Mouse (Mus musculus): ENCODE measurements around the gene Haao. TPM values are rescaled to one million over a fixed set of nuclear protein-coding genes. Genes with fewer than 3 reads are reported as not detected.

The Haao gene
- polyA plus RNA-seq, 1 experiment: not detected

DNA sequence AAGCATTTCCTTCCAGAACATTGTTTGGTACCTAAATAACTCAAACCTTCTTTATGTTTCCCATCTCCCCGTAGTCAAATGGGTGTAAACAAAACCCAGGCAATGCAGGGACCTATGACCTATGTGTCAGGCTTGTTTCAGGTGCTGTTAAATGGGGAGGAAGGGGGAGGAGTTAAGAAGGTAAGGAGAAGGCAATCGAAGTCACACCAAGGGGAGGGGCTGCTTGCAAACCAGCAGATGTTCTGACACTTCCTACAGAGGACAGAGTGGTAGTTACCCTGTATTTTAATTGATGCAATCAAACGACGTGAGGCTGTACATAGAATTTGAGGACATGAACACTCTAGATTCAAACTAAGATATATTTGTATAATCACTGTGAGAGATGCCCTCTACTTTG lies 719 bp upstream of the Haao start:
- Histone ChIP-seq H3K79me3 (ENCODE audit: low read depth) (no peaks in the 10 kb centered on the region), H3ac (ENCODE audit: control insufficient read depth, insufficient read length, low read depth) (no peak overlapping the region), H3K27me3 (ENCODE audit: control insufficient read depth, insufficient read depth, insufficient read length) (no peaks in the 10 kb centered on the region), H3K79me2 (ENCODE audit: control insufficient read depth, insufficient read depth) (no peaks in the 10 kb centered on the region), H3K4me3 (ENCODE audit: insufficient read depth, poor library complexity, severe bottlenecking) (no peak overlapping the region), H3K36me3 (ENCODE audit: control insufficient read depth, insufficient read depth) (no peaks in the 10 kb centered on the region)
- TF ChIP-seq MAX (IDR thresholded peaks at IDR 0.05): no peak
- no peak for TF ChIP-seq MYOG (IDR thresholded peaks at IDR 0.05; ENCODE audit: control insufficient read depth, extremely low read depth, insufficient read length)
- no peak for TF ChIP-seq CEBPB (IDR thresholded peaks at IDR 0.05; ENCODE audit: low read depth)
- TF ChIP-seq USF1 (IDR thresholded peaks at IDR 0.05; ENCODE audit: low read depth): no peak

DNA sequence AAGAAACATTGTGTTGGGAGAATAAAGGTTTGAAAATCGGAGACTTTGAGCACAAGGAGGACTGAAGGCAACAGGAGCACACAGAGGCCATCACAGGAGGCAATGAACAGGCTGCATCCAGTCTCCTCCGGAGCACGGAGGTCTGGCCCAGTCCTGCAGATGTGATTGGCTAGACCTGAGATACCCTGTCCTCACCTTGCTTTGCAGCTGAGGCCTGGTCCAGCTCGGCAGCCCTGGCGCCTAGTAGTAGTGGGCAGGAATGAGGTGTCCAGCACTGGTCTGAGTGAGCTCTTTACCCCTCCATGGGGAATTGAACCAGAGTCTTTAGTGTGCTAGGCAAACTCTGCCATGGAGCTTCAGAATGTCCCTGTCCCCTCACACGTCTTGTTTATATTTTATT lies 663 bp downstream of the Haao start:
- Histone ChIP-seq H3K79me2 (ENCODE audit: control insufficient read depth, insufficient read depth) (no peaks in the 10 kb centered on the region), H3K27me3 (ENCODE audit: control insufficient read depth, insufficient read depth, insufficient read length) (no peaks in the 10 kb centered on the region), H3K4me3 (ENCODE audit: insufficient read depth, poor library complexity, severe bottlenecking) (no peak overlapping the region), H3K79me3 (ENCODE audit: low read depth) (no peaks in the 10 kb centered on the region), H3K36me3 (ENCODE audit: control insufficient read depth, insufficient read depth) (no peaks in the 10 kb centered on the region), H3ac (ENCODE audit: control insufficient read depth, insufficient read length, low read depth) (no peak overlapping the region)
- no peak for TF ChIP-seq CEBPB (IDR thresholded peaks at IDR 0.05; ENCODE audit: low read depth)
- TF ChIP-seq USF1 (IDR thresholded peaks at IDR 0.05; ENCODE audit: low read depth): no peak
- TF ChIP-seq CTCF (IDR thresholded peaks at IDR 0.05; ENCODE audit: control insufficient read depth, insufficient read depth, insufficient read length): no peak
- no peak for TF ChIP-seq MYOD1 (IDR thresholded peaks at IDR 0.05; ENCODE audit: control insufficient read depth, insufficient read length, low read depth)
- TF ChIP-seq MAX (IDR thresholded peaks at IDR 0.05): no peak
- TF ChIP-seq MYOG (IDR thresholded peaks at IDR 0.05; ENCODE audit: control insufficient read depth, extremely low read depth, insufficient read length): no peak
- TF ChIP-seq FOSL1 (IDR thresholded peaks at IDR 0.05; ENCODE audit: insufficient read depth, low read length, poor library complexity, severe bottlenecking): no peak

DNA sequence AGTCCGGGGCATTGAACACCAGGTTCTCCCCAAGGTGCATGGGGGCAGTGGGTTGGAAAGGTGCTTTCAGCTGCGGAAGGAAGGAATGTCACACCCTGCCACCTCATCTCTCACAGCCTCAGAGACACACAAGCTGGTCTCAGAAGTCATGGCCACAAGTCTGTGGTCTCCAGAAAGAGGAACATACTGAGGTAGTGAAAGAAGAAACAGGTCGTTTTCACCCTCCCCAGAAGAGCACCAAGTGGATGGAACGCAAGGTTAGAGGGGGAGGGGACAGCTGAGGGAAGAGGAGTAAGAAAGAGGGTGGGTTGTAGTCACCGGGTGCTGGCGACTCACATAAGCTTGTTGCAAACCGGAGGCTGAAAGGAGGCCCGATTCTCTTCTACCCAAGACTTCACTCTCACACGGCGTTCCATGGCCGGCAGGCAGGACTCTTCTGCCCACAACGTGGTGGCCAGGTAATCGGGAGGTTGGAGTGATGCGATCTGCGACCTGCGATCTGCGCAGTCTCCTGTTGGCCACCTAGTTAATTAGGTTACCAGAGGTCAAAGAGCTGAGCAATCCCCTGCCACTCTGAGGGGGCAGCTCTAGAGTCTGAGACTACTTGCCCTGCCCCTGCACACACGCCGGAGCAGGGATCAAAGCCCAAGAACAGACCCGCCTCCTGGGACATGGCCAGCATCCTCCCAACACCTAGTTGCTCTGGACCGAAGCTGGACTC lies 1.3 kb downstream of the Haao start:
- no peak overlapping the region for H3ac ChIP-seq (ENCODE audit: control insufficient read depth, insufficient read length, low read depth)
- H3K4me3 ChIP-seq (ENCODE audit: insufficient read depth, poor library complexity, severe bottlenecking): no peak overlapping the region
- H3K79me2 ChIP-seq (ENCODE audit: control insufficient read depth, insufficient read depth): no peaks in the 10 kb centered on the region
- H3K36me3 ChIP-seq (ENCODE audit: control insufficient read depth, insufficient read depth): no peaks in the 10 kb centered on the region
- no peaks in the 10 kb centered on the region for H3K79me3 ChIP-seq (ENCODE audit: low read depth)
- TF ChIP-seq MYOG (IDR thresholded peaks at IDR 0.05; ENCODE audit: control insufficient read depth, extremely low read depth, insufficient read length) (no peak), USF1 (IDR thresholded peaks at IDR 0.05; ENCODE audit: low read depth) (no peak), MYOD1 (IDR thresholded peaks at IDR 0.05; ENCODE audit: control insufficient read depth, insufficient read length, low read depth) (no peak), MAX (IDR thresholded peaks at IDR 0.05) (no peak), CEBPB (IDR thresholded peaks at IDR 0.05; ENCODE audit: low read depth) (no peak), CTCF (IDR thresholded peaks at IDR 0.05; ENCODE audit: control insufficient read depth, insufficient read depth, insufficient read length) (no peak), FOSL1 (IDR thresholded peaks at IDR 0.05; ENCODE audit: insufficient read depth, low read length, poor library complexity, severe bottlenecking) (no peak)
- H3K27me3 ChIP-seq (ENCODE audit: control insufficient read depth, insufficient read depth, insufficient read length): no peaks in the 10 kb centered on the region

DNA sequence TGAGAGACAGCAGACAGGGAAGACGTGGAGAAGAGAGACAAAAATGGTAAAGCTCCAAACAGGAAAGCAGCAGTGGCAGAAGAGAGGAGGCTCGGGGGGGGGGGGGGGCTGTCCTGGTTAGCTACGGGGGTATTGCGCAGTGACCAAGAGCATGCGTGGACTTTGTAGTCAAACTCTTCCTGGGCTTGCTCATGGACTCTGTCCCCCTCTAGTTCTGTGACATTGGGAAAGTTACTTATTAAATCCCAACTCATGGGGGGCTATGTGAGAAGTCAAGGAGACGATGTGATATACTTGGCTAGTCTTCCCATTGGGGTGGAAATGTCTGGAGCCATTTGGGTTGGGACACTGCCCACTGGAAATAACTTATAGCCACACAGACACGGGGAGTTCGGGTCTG lies 2.2 kb downstream of the Haao start:
- Histone ChIP-seq H3K4me3 (ENCODE audit: insufficient read depth, poor library complexity, severe bottlenecking) (no peak overlapping the region), H3K36me3 (ENCODE audit: control insufficient read depth, insufficient read depth) (no peaks in the 10 kb centered on the region), H3K79me3 (ENCODE audit: low read depth) (no peaks in the 10 kb centered on the region), H3K27me3 (ENCODE audit: control insufficient read depth, insufficient read depth, insufficient read length) (peaks cover 6% of the 10 kb centered on the region), H3K79me2 (ENCODE audit: control insufficient read depth, insufficient read depth) (no peaks in the 10 kb centered on the region), H3ac (ENCODE audit: control insufficient read depth, insufficient read length, low read depth) (no peak overlapping the region)
- TF ChIP-seq MYOD1 (IDR thresholded peaks at IDR 0.05; ENCODE audit: control insufficient read depth, insufficient read length, low read depth): no peak
- no peak for TF ChIP-seq CTCF (IDR thresholded peaks at IDR 0.05; ENCODE audit: control insufficient read depth, insufficient read depth, insufficient read length)
- no peak for TF ChIP-seq FOSL1 (IDR thresholded peaks at IDR 0.05; ENCODE audit: insufficient read depth, low read length, poor library complexity, severe bottlenecking)
- no peak for TF ChIP-seq USF1 (IDR thresholded peaks at IDR 0.05; ENCODE audit: low read depth)
- TF ChIP-seq MAX (IDR thresholded peaks at IDR 0.05): no peak
- TF ChIP-seq MYOG (IDR thresholded peaks at IDR 0.05; ENCODE audit: control insufficient read depth, extremely low read depth, insufficient read length): no peak

DNA sequence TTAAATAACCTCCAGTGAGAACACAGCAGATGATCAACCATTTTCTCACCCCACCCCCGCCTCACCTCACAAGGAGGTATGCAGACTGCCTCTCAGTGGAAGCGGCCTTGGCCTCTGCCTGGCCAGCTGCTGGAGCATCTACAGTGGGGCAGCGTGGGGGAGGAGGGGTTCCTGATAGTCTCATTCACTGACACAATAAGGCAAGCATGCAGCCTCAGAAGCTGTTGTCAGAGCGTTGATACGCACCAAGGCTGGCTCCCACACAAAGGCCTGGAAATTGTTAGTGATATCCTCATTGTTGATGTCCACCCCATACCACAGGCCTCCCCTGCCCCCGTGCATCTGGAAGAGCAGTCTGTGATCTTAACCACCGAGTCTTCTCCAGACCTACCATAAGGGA lies 4.0 kb downstream of the Haao start:
- no peak for TF ChIP-seq CTCF (IDR thresholded peaks at IDR 0.05; ENCODE audit: control insufficient read depth, insufficient read depth, insufficient read length)
- TF ChIP-seq MAX (IDR thresholded peaks at IDR 0.05): no peak
- TF ChIP-seq MYOG (IDR thresholded peaks at IDR 0.05; ENCODE audit: control insufficient read depth, extremely low read depth, insufficient read length): no peak
- no peak for TF ChIP-seq MYOD1 (IDR thresholded peaks at IDR 0.05; ENCODE audit: control insufficient read depth, insufficient read length, low read depth)
- no peak for TF ChIP-seq CEBPB (IDR thresholded peaks at IDR 0.05; ENCODE audit: low read depth)
- no peak for TF ChIP-seq USF1 (IDR thresholded peaks at IDR 0.05; ENCODE audit: low read depth)
- no peak for TF ChIP-seq FOSL1 (IDR thresholded peaks at IDR 0.05; ENCODE audit: insufficient read depth, low read length, poor library complexity, severe bottlenecking)
- peaks cover 13% of the 10 kb centered on the region for H3K27me3 ChIP-seq (ENCODE audit: control insufficient read depth, insufficient read depth, insufficient read length)
- no peaks in the 10 kb centered on the region for H3K36me3 ChIP-seq (ENCODE audit: control insufficient read depth, insufficient read depth)

DNA sequence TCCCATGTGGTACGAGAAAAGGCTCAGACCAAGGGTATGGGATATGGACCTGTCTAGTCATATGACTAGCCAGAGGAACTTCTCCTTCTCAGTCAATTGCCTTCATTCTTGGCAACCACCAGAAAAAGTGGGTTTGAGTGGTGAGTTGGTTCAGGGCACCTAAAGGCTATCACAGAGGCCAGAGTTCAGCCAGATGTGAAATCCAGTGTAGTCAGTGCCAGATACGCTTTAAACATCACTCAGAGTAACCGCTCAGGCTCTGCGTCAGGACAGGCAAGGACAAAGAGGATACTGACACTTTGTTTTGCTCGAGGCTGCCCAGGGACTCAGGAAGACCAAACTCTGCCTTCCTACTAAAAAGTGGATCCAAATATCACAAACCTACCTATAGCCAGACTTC lies 6.8 kb downstream of the Haao start:
- peaks cover 26% of the 10 kb centered on the region for H3K27me3 ChIP-seq (ENCODE audit: control insufficient read depth, insufficient read depth, insufficient read length)
- TF ChIP-seq MAX (IDR thresholded peaks at IDR 0.05) (no peak), CTCF (IDR thresholded peaks at IDR 0.05; ENCODE audit: control insufficient read depth, insufficient read depth, insufficient read length) (no peak), FOSL1 (IDR thresholded peaks at IDR 0.05; ENCODE audit: insufficient read depth, low read length, poor library complexity, severe bottlenecking) (no peak), USF1 (IDR thresholded peaks at IDR 0.05; ENCODE audit: low read depth) (no peak), MYOD1 (IDR thresholded peaks at IDR 0.05; ENCODE audit: control insufficient read depth, insufficient read length, low read depth) (no peak), CEBPB (IDR thresholded peaks at IDR 0.05; ENCODE audit: low read depth) (no peak), MYOG (IDR thresholded peaks at IDR 0.05; ENCODE audit: control insufficient read depth, extremely low read depth, insufficient read length) (no peak)
- H3K4me3 ChIP-seq (ENCODE audit: insufficient read depth, poor library complexity, severe bottlenecking): no peak overlapping the region
- no peaks in the 10 kb centered on the region for H3K79me3 ChIP-seq (ENCODE audit: low read depth)
- no peak overlapping the region for H3ac ChIP-seq (ENCODE audit: control insufficient read depth, insufficient read length, low read depth)
- no peaks in the 10 kb centered on the region for H3K36me3 ChIP-seq (ENCODE audit: control insufficient read depth, insufficient read depth)
- no peaks in the 10 kb centered on the region for H3K79me2 ChIP-seq (ENCODE audit: control insufficient read depth, insufficient read depth)

More for the DNA sequence above, 4.0 kb downstream of the Haao start:
- no peak overlapping the region for H3ac ChIP-seq (ENCODE audit: control insufficient read depth, insufficient read length, low read depth)
- H3K79me3 ChIP-seq (ENCODE audit: low read depth): no peaks in the 10 kb centered on the region
- no peaks in the 10 kb centered on the region for H3K79me2 ChIP-seq (ENCODE audit: control insufficient read depth, insufficient read depth)
- H3K4me3 ChIP-seq (ENCODE audit: insufficient read depth, poor library complexity, severe bottlenecking): no peak overlapping the region
